Mouse (Mus musculus) skeletal muscle tissue, adult 2 months (tissue): Measurements from ENCODE around the gene Fscn3.

Experiments used
- DNase-seq: peaks from one replicate; pipeline ENCODE4 v3.0.0-alpha.2; 2012; ENCODE audit warnings: low read depth, low spot score

The Fscn3 gene

DNA sequence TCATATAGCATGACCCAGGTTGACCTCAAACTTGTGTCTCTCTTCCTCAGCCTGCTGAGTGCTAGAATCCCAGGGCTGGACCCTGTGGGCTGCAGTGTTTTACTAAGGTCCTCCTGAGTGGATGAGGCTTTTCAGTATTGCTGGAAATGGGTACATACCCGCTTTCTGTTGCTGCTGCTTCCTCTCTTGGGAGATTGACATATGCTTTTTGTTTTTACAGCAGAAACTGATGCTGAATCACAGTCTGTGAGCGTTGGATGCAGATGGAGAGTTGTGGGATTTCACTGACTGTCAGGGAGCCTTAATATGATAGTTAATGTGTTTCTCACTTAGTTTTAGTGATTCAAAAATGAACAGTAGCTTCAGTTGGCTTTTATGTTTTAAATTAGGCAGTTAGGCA lies 58.9 kb downstream of the Fscn3 start:
- DNase-seq = no peak

GRCm38 (mm10) chr6:28486905-28487304 lies 59.3 kb downstream of the Fscn3 start:
- no peak for DNase-seq
